Mouse (Mus musculus) cerebellum, adult 9-11 months (tissue): ENCODE measurements around the gene Tcirg1.

ENCODE experiments used
- DNase-seq: peaks from one replicate; pipeline ENCODE4 v3.0.0; 2022

The Tcirg1 gene

GRCm38 (mm10) chr19:3896208-3896607 is 10.7 kb downstream of the Tcirg1 start:
- no peak for DNase-seq

GRCm38 (mm10) chr19:3895171-3895631 is 11.7 kb downstream of the Tcirg1 start:
- no peak for DNase-seq

DNA sequence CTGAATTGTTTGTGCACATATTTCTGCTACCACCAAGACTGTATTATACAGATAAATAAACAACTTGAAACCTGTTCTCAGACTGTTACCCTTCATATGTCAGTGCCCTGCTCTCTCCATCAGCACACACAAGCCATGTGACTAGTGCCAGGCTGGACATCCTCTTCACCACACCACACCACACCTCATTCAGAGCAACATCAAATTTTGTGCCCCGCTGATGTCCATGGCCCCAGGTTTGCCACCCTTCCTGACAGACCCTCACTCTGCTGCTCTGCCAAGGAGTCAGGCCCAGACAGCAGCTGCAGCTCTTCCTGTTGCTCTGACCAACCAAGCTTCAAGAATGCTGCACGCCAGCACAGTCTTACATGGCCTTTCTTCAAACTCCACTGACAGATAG is 12.6 kb downstream of the Tcirg1 start:
- no peak for DNase-seq

GRCm38 (mm10) chr19:3893545-3894116 is 13.3 kb downstream of the Tcirg1 start:
- no peak for DNase-seq

DNA sequence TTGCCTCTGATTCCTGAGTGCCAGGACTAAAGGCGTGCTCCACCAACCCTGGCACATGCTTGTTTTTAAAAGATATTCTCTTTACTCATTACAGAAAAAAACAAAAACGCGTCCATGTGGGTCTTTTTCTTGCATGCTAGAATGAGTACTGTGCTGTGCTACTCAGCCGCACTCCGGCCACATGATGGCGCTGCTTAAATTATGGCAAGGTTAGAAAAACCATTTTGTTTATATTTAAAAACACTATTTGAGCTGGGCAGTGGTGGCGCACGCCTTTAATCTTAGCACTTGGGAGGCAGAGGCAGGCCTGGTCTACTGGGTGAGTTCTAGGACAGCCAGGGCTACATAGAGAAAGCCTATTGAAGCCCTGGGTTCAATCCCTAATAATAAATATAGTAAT is 16.8 kb downstream of the Tcirg1 start:
- no peak for DNase-seq

DNA sequence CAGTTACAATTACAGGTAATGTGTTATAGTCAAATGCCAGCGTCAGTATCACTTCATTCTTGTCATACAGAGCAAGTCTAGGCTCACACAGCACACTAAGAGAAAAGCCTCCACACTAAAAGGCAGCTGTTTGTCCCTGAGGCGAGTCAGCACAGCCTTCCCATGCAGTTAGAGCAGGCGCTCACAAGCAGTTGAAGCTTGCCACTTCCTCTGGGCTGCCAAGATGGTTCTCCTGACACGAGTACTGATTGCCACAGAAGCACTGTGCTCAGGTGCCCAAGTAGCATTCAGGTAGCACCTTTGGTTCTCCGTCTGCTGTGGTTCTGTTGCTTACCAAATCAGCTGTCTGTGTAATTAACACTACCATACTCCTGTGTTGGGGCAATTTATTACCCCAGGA is 17.8 kb downstream of the Tcirg1 start:
- DNase-seq, result no peak

- no peak for DNase-seq
These were observed 22.5 kb downstream of the Tcirg1 start for GRCm38 (mm10) chr19:3884325-3884990.

- DNase-seq, result no peak
These were observed 24.7 kb downstream of the Tcirg1 start for GRCm38 (mm10) chr19:3882214-3882613.

DNA sequence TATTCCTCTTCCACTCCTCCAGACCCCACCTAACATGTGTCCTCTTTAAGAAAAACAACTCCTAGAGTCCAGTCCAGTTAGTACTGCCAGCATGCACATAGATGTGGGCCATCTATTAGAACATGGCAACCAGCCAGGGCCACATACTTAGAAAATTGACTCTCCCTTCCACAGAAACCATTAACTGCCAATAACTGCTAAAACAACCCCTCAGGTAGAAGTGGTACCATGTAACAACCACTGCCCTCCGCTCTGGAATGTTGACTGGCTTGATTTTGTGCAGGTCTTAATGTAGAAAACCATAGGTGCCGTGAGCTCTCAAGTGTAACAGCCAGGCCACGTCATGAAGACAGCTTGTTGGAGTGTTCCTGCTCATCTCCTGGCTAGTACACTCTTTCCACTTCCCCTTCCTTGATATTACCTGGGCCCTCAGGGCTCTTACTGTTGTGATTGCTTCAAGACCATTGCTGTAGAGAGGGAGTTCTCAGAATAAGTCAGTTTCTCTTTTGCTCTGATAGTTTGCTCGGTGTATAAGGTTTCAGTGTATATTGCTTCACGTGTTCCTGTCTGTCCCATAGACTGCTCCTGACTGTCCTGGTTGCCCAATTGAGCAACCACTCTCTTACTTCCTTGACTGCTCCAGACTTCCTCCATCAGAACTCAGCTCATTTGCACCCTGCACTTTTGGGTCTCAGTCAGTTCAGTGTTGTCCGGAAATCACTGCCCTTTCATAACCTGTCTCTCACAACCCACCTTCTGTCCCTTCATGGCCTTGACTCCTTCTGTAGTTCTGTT is 26.7 kb downstream of the Tcirg1 start:
- no peak for DNase-seq

GRCm38 (mm10) chr19:3875045-3875444 is 31.9 kb downstream of the Tcirg1 start:
- no peak for DNase-seq

DNA sequence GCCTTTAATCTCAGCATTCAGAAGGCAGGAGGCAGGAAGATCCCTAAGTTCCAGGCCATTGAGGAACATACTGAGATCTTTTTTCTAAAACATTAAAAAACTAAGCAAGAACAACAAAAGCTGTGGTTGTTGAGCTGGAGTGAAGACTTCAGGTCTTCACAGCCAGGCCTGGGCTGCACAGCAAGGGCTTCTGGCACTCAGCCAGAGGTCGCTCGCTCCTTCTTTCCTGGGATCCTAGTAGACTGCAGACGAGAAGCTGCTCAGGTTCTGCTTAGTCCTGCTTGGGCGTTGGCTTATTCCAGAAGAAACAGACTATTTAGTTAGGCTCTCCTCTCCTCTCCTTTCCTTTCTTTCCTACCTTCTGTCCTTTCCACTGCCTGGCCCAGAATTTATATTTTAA is 34.6 kb downstream of the Tcirg1 start:
- DNase-seq, result peak; percentile 52

GRCm38 (mm10) chr19:3871468-3871867 is 35.5 kb downstream of the Tcirg1 start:
- no peak for DNase-seq

DNA sequence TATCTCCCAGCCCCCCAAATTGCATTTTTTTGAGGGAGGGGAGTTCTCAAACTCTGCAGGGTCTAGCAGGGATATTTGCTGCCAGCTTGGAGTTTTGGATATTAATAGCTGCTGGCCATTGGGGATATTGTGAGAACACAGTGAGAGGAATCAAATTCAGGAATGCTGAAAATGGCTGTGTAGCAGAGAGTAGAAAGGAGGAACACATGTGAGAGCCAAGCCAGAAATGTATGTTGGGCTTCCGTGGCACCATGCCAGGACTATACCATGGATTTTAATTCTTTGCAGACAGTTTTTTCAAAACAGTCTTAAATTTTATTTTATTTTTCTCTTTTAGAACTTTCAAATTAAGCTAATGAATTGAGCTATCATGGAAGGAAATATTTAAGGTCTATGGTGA is 38.6 kb downstream of the Tcirg1 start:
- DNase-seq, result no peak

DNA sequence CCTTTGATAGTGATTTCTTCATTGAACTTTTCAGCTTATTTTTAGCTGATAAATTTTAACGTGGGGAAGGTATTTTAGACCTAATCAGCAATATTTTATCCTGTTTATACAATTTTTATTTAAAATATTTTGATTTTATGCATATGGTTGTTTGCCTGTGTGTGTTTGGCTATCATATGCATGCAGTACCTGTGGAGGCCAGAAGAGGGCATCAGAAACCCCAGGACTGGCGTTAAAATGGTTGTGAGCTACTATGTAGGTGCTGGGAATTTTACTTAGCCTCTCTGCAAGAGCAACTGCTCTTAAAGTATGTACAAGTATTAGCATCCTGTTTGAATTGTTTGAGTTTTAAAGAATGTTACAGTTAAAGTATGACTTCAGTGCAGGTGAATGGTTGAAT is 42.0 kb downstream of the Tcirg1 start:
- no peak for DNase-seq

DNA sequence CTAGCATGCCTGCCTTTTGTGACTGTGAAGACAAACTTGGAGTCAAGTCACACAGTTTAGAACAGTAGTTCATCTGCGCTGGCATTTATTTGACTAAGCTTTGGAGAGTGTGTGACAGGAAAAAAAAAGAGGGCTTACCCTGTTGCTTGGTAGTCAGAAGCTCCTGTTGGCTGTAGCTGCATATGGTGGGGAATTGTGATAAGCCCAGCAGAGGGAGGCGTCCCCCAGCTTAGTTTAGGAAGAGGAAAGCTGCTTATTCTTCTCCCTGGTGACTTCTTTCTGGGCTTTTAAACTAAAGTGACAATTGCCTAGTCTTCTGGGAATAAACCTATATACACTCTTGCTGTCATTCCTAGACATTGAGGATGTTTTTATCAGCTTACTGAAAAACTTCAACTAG is 44.2 kb downstream of the Tcirg1 start:
- DNase-seq, result no peak

DNA sequence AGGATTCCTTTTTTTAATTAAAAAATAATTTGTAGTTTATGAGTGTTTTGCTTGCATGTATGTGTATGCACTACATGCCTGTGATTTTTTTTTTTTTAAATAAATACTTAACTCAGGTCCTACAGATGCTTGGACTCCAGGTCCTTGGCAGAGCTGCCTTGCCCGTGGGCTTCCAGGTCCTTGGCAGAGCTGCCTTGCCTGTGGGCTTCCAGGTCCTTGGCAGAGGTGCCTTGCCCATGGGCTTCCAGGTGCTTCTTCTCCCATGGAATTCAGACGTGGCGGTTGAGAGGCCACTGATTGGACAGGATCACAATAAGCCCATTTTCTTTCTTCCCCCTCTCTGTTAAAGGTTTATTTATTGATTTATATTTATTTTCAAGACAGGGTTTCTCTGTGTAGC is 49.7 kb downstream of the Tcirg1 start:
- DNase-seq, result peak; percentile 63

- DNase-seq, result no peak
These were observed 51.3 kb downstream of the Tcirg1 start for GRCm38 (mm10) chr19:3855601-3856000.

DNA sequence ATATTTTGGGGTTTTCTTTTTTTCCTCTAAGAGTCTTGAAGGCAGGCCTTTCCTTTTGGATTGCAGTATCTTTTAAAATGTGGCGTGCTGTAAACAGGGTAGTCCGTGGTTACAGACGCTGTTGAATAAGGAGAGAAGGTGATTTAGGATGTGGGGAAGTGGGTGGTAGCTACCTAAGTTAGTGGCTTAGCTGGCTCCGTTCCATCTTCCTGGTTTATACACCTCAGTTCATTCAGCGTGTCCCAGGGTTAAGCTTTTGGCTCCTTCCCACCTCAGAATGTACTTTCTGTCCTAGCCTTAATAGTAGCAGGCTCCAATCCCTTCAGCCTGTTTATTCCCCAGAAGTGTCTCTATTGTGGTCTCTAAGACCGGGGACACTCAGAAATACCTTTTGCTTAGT is 51.8 kb downstream of the Tcirg1 start:
- DNase-seq, result no peak

GRCm38 (mm10) chr19:3853891-3854290 is 53.0 kb downstream of the Tcirg1 start:
- DNase-seq, result no peak

DNA sequence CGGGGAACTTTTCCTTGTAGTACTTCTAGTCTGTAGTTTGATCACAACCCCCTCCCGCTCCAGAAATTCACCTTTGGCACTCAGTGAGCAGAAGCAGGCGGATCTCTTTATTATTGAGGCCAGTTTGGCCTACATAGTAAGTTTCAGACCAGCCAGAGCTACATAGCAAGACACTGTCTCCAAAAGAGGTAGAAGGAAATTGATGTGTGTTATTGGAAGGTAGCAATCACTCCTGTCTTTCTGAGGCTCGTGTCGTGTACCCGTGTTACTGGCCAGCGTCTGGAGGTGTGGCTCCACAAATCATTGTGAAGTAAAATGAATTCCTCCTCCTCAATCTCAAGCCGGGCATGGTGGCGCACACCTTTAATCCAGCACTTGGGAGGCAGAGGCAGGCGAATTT is 53.8 kb downstream of the Tcirg1 start:
- no peak for DNase-seq

DNA sequence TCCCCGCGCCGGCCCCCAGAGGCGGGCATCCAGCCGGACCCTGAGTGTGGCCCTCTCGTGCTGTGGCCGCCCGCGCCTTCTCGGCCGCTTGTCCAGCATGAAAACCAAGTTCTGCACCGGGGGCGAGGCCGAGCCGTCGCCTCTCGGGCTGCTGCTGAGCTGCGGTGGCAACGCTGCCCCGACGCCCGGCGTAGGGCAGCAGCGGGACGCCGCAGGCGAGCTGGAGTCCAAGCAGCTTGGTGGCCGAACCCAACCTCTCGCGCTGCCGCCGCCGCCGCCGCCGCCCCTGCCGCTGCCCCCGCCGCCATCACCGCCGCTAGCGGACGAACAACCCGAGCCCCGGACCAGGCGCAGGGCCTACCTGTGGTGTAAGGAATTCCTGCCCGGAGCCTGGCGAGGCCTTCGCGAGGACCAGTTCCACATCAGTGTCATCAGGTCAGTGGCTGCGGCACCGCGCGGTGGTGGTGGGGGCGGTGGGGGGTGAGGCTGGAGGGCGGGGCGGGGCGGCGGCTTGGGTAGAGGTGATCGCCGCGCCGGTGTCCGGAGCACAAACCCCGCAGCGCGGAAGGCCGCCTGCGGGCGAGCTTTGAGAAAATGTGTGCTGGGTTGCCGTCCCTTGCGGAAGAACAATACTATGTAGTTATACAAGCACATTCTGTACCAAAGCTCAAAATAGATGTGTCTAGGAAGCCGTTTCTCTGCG is 54.8 kb downstream of the Tcirg1 start:
- DNase-seq, result peak; percentile 79

GRCm38 (mm10) chr19:3851502-3851962 is 55.4 kb downstream of the Tcirg1 start, which contains the start of gene Chka:
Chka (plus strand) TSS chr19:3851773.
- DNase-seq, result peak; percentile 98

DNA sequence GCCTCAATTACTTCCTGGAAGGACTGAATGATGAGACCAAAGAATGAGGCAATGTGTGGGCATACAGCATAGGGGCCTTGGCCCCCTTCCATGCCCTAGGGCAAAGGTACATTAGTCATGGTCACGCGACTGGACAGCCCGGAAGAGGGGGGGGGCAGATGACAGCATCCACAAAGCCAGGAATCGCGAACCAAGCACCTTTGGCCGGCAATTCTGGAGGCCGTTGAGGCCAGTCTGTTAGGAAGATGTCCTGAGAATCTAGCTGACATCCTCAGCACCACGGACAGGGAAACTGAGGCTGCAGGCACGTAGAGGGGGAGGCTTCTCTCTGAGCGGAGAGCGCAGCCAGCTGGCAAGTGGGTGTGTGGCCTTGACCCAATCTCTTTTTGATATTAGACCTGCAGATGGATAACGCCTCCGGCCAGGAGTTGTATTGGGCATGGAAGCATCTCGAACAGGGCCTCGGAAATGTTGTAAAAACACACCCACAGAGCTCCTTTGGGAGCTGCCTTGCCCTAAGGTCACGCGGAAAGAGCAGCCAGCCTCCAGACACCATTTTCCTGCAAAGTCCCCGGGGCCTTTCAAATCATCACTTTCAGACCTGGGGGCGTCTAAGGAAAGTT is 56.0 kb downstream of the Tcirg1 start:
- DNase-seq, result peak; percentile 79
